Mouse (Mus musculus) left cerebral cortex, adult 2 months (tissue): ENCODE results near the gene Inpp4b. TPM values are rescaled to one million over a fixed set of nuclear protein-coding genes. Genes with fewer than 3 reads are reported as not detected.
"Not testable (repeated sequence)": the region's sequence is repeated elsewhere in the genome, so short reads cannot be mapped to it uniquely, and the experiment has no call there.

ENCODE experiments used
- DNase-seq, 2 experiments: peaks; one replicate each; pipeline ENCODE4 v3.0.0; 2021 to 2022; ENCODE audit warnings: low spot score in 2 of 2, mixed read lengths in 1 of 2; ENCODE audit errors: extremely low spot score in 1 of 2
- H3K27ac ChIP-seq: fragments of 200-600 bp; 2 replicates; pipeline ENCODE4 v1.8.1; 2022
- H3K4me3 ChIP-seq: fragments of 200-600 bp; 2 replicates; pipeline ENCODE4 v1.8.1; 2022
- CTCF ChIP-seq: fragments of 200-600 bp; IDR thresholded peaks from 2 replicates; pipeline ENCODE4 v1.8.1; 2022; ENCODE audit warnings: antibody characterized with exemption, mild to moderate bottlenecking, moderate library complexity
- intact Hi-C: fragments of 180-260 bp; cut with DNase I; formaldehyde crosslinking; loops from one replicate; pipeline ENCODE4 v1.15.1; 2025
- total RNA-seq, 2 experiments: library from RNA; stranded (reverse); gene quantifications; 2 replicates each; pipeline ENCODE4 v1.2.3; 2021

Inpp4b gene
- total RNA-seq, 2 experiments from 2014 or later: 8.8 to 13.3 TPM

- no peak overlapping the region for H3K4me3 ChIP-seq
- intact Hi-C loops: loop anchor here (2.0 to 5.0 kb wide), 3 partner anchors 324 to 744 kb away; no protein-coding TSS in a partner anchor
- no peak overlapping the region for H3K27ac ChIP-seq
- peak; percentile 24 to 32 for DNase-seq
- TF ChIP-seq CTCF: peak; percentile 85
Observed at GRCm38 (mm10) chr8:81806797-81807196, 464.4 kb downstream of the Inpp4b start.

- no peak overlapping the region for H3K4me3 ChIP-seq
- no peak for TF ChIP-seq CTCF
- intact Hi-C loops: loop anchor here (2.0 to 5.0 kb wide), 3 partner anchors 325 to 745 kb away; no protein-coding TSS in a partner anchor
- no peak for DNase-seq
- H3K27ac ChIP-seq: no peak overlapping the region
Observed at GRCm38 (mm10) chr8:81807578-81807977, 465.2 kb downstream of the Inpp4b start.

GRCm38 (mm10) chr8:81808406-81808805 is 466.1 kb downstream of the Inpp4b start:
- no peak for TF ChIP-seq CTCF
- no peak for DNase-seq
- Histone ChIP-seq H3K4me3 (no peak overlapping the region), H3K27ac (no peak overlapping the region)
- intact Hi-C loops: loop anchor here (5.0 kb wide), 1 partner anchor 461 kb away; no protein-coding TSS in a partner anchor

GRCm38 (mm10) chr8:81809414-81809813 is 467.1 kb downstream of the Inpp4b start:
- not testable (repeated sequence) for DNase-seq, H3K4me3 ChIP-seq, H3K27ac ChIP-seq
- intact Hi-C loops: loop anchor here (5.0 kb wide), 1 partner anchor 462 kb away; no protein-coding TSS in a partner anchor

GRCm38 (mm10) chr8:81812051-81812751 is 469.8 kb downstream of the Inpp4b start:
- no peak; the same call in 1 of the 2 replicates for TF ChIP-seq CTCF
- DNase-seq: no peak
- intact Hi-C loops: no loop called here
- no peak overlapping the region for H3K27ac ChIP-seq
- H3K4me3 ChIP-seq: no peak overlapping the region

- intact Hi-C loops: no loop called here
- no peak for TF ChIP-seq CTCF
- H3K4me3 ChIP-seq: no peak overlapping the region
- H3K27ac ChIP-seq: no peak overlapping the region
- no peak for DNase-seq
Observed at GRCm38 (mm10) chr8:81814742-81815141, 472.4 kb downstream of the Inpp4b start.

- no peak for DNase-seq
- Histone ChIP-seq H3K27ac (no peak overlapping the region), H3K4me3 (no peak overlapping the region)
- intact Hi-C loops: no loop called here
- TF ChIP-seq CTCF: no peak
Observed at GRCm38 (mm10) chr8:81815551-81815950, 473.2 kb downstream of the Inpp4b start.

- no peak for TF ChIP-seq CTCF
- no peak for DNase-seq
- intact Hi-C loops: no loop called here
- Histone ChIP-seq H3K27ac (no peak overlapping the region), H3K4me3 (no peak overlapping the region)
Observed at GRCm38 (mm10) chr8:81823121-81823520, 480.8 kb downstream of the Inpp4b start.

- no peak overlapping the region for H3K4me3 ChIP-seq
- TF ChIP-seq CTCF: no peak
- intact Hi-C loops: no loop called here
- DNase-seq: no peak
- no peak overlapping the region for H3K27ac ChIP-seq
Observed at GRCm38 (mm10) chr8:81824975-81825374, 482.6 kb downstream of the Inpp4b start.

- H3K27ac ChIP-seq: no peak overlapping the region
- intact Hi-C loops: no loop called here
- no peak for TF ChIP-seq CTCF
- no peak for DNase-seq
- no peak overlapping the region for H3K4me3 ChIP-seq
Observed at GRCm38 (mm10) chr8:81826406-81826805, 484.1 kb downstream of the Inpp4b start.

GRCm38 (mm10) chr8:81827306-81827913 is 485.1 kb downstream of the Inpp4b start:
- no peak for TF ChIP-seq CTCF
- intact Hi-C loops: no loop called here
- no peak for DNase-seq

GRCm38 (mm10) chr8:81831430-81831829 is 489.1 kb downstream of the Inpp4b start:
- Histone ChIP-seq H3K4me3 (no peak overlapping the region), H3K27ac (no peak overlapping the region)
- TF ChIP-seq CTCF: no peak
- intact Hi-C loops: no loop called here
- no peak for DNase-seq

More at GRCm38 (mm10) chr8:81827306-81827913, 485.1 kb downstream of the Inpp4b start:
- H3K4me3 ChIP-seq: no peak overlapping the region
- H3K27ac ChIP-seq: no peak overlapping the region
